Mouse (Mus musculus) G1E (cell line): ENCODE measurements around the gene Rpa2.

ENCODE experiments used
- CTCF ChIP-seq: IDR thresholded peaks from 2 replicates; pipeline ENCODE4 v1.5.1; 2012; ENCODE audit warnings: low read depth, low read length, inconsistent platforms, mixed read lengths
- GATA1 ChIP-seq: IDR thresholded peaks from 2 replicates; pipeline ENCODE4 v1.6.1; 2012; ENCODE audit warnings: borderline replicate concordance, low read length, inconsistent platforms, mixed read lengths
- GATA2 ChIP-seq: IDR thresholded peaks from 2 replicates; pipeline ENCODE4 v1.6.1; 2012; ENCODE audit warnings: low read depth, low read length, inconsistent platforms, borderline replicate concordance
- POLR2AphosphoS5 ChIP-seq: IDR thresholded peaks from 2 replicates; pipeline ENCODE4 v1.6.1; 2012; ENCODE audit warnings: low read depth, low read length, inconsistent platforms; ENCODE audit not compliant: insufficient replicate concordance

GRCm38 (mm10) chr4:132760296-132760695 is 7.8 kb upstream of the Rpa2 start:
- no peak for TF ChIP-seq CTCF
- TF ChIP-seq GATA1 = no peak
- TF ChIP-seq POLR2AphosphoS5 = no peak
- no peak for TF ChIP-seq GATA2
